Mouse (Mus musculus) bone marrow, adult 2 months (tissue): ENCODE data around the gene D430042O09Rik.

ENCODE experiments used
- CTCF ChIP-seq: fragments of 200-500 bp; IDR thresholded peaks from 2 replicates; pipeline ENCODE4 v1.5.1; 2011; ENCODE audit warnings: low read length, control low read depth; ENCODE audit not compliant: control insufficient read depth, insufficient read depth
- POLR2A ChIP-seq: fragments of 200-500 bp; IDR thresholded peaks from 2 replicates; pipeline ENCODE4 v1.6.1; 2011; ENCODE audit warnings: low read depth, mild to moderate bottlenecking, control low read depth, low read length, borderline replicate concordance; ENCODE audit not compliant: control insufficient read depth

- TF ChIP-seq POLR2A = no peak
- no peak for TF ChIP-seq CTCF
These were observed 191.3 kb downstream of the D430042O09Rik start for GRCm38 (mm10) chr7:125899036-125899435.
